Mouse (Mus musculus) mouse embryonic stem cell (cell line): Measurements from ENCODE around the gene Pafah2.

ENCODE experiments used
- in situ Hi-C, 2 experiments: fragments of 300-500 bp; cut with MboI; formaldehyde crosslinking; loops; 1 replicate in 1 of 2; 3 replicates in 1 of 2; pipeline ENCODE4 v1.14.3; 2019 to 2020; ENCODE audit warnings: low sequenced_read_pairs in 2 of 2, low pct_unique_long_range_greater_than_20kb in 1 of 2, mixed read lengths in 1 of 2; ENCODE audit not compliant: unreplicated experiment in 1 of 2

Gene Pafah2

GRCm38 (mm10) chr4:134395977-134396825 is at the start of gene Pafah2:
Gene Pafah2 (plus strand): TSS chr4:134396320.
- in situ Hi-C loops, result loop anchor here in 1 of 2 experiments (10.0 kb wide), 1 partner anchor 81 kb away; the partner anchor contains the start of gene Trim63

DNA sequence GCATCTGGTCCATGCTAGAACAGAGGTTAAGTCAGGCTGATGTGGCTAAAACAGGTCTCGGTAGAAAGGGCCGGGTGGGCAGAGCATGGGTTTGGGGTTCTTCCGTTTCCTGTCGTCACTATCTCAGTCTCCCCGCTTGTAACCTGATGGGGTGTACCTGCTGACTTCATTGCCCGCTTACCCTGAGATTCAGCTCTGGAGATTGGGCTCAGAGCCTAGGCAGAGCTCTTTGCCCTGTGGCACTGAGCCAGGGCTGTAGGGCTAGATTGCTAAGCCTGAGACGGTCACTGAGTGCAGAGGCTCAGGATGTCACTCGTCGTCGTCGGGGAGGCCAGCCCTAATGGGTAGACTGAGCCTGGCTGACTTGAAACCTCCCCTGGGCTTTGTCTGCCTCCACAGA is 48.0 kb upstream of the Pafah2 start:
- in situ Hi-C loops, result no loop called here

GRCm38 (mm10) chr4:134348545-134348944 is 47.6 kb upstream of the Pafah2 start:
- in situ Hi-C loops, result no loop called here

DNA sequence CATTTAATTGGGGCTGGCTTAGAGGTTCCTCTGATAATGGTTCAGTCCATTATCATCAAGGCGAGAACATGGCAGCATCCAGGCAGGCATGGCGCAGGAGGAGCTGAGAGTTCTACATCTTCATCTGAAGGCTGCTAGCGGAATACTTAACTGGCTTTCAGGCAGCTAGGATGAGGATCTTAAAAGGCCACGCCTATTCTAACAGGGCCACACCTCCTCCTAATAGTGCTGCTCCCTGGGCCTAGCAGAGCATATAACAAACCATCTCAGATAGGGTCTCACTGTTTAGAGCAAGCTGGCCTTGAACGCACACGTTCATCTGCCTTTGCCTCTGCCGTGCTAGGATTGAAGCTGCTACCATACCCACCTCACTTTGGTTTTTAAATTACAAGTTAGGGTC is 46.3 kb upstream of the Pafah2 start:
- in situ Hi-C loops, result no loop called here

DNA sequence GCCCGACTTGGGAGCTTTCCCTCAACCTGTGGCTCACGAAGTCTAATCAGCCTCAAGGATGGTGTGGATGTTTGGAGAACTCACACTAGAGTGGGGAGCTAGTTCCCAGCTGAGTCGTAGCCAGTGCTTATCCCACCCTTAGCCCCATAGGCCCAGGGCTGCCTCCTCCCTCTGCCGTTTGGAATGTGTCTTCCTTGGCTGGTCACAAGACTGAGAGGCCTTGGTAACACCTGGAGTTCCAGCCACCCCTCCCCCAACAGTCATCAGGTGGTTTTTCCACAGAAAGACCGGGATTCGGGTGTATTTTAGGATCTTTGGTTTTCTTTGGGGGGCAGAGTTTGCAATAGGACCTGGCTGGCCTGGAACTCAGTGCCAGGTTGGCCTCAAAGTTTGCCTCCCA is 45.5 kb upstream of the Pafah2 start:
- in situ Hi-C loops, result no loop called here

DNA sequence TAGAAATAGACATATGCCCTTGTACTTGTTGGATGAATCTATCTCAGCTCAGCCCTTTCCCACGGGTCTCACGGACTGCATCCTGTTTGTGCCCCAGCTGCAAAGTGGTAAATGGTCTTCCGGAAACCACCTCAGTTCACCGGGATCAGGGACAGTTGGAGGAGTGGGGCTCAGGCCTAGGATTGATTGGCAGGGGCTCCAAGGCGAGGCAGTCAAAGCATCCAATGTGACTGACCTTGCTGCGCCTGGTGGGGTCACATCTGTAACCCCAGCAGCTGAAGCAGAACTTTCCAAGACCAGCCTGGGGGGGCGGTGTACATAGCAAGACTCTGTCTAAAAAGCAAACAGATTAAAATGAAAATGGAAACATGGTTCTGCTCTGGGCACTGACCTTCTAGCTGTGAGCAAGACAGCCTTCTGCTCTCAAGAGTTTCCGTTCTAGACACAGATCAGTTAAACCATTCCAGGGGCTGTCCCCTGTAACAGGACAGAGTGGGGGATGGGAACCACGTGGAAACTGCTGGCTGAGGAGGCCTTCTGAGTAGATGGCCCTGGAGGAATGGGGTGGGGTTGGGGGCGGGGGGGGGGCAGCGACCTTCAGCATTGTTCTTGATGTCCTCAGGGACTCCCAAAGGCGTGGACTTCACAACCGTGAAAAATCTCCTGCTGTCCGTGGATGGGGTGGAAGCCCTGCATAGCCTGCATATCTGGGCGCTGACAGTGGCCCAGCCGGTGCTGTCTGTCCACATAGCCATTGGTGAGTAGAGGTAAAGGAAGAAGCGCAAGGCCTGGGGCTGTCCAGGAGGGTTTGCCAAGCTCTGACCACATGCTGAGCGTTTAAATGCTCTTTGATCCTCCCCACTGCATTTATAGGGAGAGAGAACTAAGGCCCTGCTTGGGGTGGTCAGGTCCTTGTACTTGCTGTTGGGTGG is 44.5 kb upstream of the Pafah2 start:
- in situ Hi-C loops, result no loop called here

DNA sequence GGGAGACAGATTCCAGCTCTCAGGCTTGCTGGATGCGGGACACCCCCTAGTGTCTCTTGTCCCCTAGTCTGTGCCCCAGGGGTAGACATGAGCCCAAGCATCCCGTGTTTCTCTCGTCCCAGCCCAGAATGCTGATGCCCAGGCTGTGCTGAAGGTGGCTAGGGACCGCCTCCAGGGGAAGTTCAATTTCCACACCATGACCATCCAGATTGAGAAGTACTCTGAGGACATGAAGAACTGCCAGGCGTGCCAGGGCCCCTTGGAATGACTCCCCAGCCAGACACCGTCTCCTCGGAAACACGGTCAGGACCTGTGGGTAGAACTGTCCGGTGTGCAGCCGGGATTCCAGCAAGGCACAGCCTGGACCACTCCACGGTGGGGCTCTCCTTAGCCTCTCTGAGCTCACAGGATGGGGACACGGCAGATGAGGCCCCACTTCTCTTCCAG is 43.8 kb upstream of the Pafah2 start:
- in situ Hi-C loops, result no loop called here

- in situ Hi-C loops, result no loop called here
Observed at GRCm38 (mm10) chr4:134352929-134353328, 43.2 kb upstream of the Pafah2 start.

GRCm38 (mm10) chr4:134353527-134354409 is 42.4 kb upstream of the Pafah2 start:
- in situ Hi-C loops, result no loop called here

- in situ Hi-C loops, result loop anchor here in 1 of 2 experiments (5.0 kb wide), 1 partner anchor 34 kb away; no protein-coding TSS in a partner anchor
Observed at GRCm38 (mm10) chr4:134355841-134356452, 40.2 kb upstream of the Pafah2 start.

DNA sequence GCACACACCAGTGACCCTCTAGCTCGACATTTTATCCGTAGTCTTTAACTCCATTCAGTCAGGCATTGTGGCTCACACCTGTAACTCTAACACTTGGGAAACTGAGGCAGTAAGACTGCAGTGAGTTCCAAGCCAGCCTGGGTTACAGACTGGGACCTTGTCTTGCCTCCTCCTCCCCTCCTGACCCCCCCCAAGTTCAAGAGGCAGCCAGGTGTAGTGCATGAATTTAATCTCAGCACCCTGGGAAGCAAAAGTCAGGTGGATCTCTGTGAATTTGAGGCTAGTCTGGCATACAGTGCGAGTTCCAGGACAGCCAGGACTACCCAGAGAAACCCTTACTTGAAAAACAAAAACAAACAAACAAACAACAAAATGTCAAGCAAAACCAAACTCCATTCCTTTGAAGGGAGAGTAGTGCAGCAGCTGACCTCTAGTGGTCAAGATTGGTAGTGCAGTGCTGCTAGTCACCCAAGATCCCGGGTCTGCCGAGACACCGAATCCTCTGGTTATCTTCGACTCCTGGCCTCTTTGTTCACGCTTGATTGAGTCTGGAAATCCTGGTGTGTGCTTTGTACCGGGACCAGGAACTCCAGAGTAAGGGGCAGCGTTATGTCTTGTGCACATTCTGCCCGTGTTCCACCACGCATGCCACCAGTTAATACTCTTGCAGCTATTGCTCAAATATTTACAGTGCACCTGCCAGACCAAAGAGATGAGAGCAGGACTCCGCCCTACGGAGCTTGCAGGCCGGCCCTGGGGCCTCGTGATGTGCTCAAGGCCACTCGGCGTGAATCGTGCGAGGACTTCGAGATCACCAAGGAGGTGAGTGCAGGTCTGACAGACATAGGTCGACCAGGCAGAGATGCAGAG is 39.3 kb upstream of the Pafah2 start:
- in situ Hi-C loops, result loop anchor here in 1 of 2 experiments (5.0 kb wide), 1 partner anchor 35 kb away; no protein-coding TSS in a partner anchor

GRCm38 (mm10) chr4:134357461-134357771 is 38.7 kb upstream of the Pafah2 start:
- in situ Hi-C loops, result loop anchor here in 1 of 2 experiments (5.0 kb wide), 1 partner anchor 35 kb away; no protein-coding TSS in a partner anchor

DNA sequence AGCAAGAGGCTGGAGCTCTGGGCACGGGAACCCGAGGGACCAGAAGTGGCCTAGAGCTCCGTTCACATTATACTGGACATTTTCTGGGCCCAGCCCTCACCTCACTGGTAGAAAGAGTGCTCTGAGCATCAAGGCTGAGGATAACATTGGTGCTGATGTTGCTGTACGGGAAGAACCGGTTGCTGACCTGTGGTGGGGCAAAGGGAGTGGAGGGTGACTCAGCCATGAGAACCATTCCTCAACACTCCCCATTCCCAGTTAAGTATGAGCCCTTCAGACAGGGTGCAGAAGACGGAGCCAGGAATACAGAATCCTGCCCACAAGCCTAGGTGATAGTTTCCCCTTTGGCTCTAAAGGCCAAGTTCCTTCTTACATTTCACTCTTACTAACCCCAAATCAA is 36.5 kb upstream of the Pafah2 start:
- in situ Hi-C loops, result loop anchor here in 1 of 2 experiments (5.0 kb wide), 1 partner anchor 37 kb away; no protein-coding TSS in a partner anchor

DNA sequence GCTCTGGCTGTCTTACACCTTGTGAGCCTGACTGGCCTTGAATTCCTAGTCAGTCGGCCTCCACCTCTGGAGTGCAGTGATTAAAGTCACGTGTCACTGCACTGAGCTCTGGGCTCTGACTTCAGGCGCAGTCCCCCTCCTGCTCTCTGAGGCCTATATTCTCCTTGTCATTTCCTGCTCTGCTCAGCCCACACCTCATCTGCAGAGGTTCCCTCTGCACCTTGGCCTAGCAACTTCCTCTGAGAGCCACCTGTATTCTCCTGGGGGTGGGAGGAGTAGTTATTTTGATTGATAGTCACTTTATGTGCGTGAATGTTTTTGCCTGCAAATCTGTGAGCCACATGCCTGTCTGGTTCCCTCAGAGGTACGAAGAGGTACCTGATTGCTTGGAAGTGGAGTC is 34.9 kb upstream of the Pafah2 start:
- in situ Hi-C loops, result no loop called here

DNA sequence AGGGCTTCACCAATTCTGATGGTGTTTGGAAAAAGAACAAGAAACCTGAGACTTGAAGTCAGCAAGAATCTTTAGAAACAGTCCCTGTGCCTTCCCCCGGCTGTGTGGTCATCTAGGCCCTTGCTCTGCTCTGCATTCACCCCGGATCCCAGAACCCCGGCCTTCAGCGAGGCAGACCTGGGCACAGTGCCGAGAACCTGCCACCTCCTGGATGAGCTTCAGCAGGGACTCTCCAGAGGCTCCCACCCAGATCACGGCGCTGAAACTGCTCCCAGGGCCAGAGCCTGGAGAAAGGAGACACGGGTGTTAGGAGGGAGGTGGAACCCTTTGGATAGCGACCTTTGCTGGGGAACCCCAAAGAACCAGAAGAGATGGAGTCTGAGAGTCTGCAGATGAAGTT is 34.0 kb upstream of the Pafah2 start:
- in situ Hi-C loops, result no loop called here

DNA sequence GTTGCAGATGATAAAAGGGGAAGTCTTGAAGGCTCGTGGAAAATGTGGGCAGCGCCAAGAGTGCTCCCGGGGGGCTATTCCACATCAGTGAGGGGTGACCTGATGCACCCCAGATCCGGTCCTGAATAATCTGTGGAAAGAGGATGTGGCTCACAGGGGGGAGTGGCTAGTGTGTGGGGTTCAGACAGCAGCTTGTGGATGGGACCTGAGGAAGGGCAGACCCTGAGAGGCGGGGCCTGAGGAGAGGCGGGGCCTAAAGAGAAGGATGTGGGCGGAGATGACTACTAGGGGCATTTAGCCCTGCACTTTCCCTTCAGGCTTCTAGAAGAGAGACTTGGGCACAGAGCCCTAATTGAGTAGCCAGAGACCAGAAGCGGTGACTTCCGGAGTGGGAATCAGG is 33.5 kb upstream of the Pafah2 start:
- in situ Hi-C loops, result no loop called here

DNA sequence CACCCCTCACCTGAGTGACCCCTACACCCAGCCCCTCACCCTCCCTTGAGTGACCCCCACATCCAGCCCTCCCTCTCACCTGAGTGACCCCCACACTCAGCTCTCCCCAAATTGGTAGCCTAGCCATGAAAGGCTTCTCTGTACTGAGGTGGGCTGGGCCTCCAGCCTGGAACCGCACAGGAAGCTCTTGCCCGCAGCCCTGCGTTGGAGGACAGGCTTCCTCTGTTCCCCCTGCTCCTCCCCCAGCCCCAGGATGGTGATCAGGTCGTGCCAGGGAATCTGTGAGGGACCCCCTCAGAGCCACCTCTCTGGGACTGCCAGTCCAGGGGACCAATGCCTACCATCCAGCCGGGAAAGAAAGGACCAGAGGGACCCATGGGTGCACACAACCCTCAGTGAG is 30.8 kb upstream of the Pafah2 start:
- in situ Hi-C loops, result no loop called here
